ENCODE assay signal across 28 mouse cellular contexts in the genomic region with DNA sequence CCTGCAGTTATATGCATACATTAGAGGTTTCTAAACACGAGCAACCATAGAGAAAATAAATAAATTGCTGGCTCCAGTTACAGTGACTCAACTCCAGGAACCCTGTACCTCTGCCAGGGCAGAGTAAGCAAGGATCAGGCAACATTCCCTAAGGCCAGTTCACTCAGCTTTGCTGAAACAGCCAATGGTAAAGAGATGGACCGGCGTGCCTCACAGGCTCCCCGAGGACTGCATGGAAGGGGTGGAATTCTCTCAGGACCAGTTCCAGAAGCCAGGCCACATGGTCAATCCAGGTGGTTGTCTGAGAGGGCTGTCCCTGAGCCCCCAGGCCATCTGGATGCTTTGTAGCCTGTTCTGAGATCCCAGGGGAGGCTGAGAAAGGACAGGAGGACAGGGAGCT. TPM values are rescaled to one million over a fixed set of nuclear protein-coding genes. Genes with fewer than 3 reads are reported as not detected.
DNase-seq lines count a peak whose midpoint lies in the region; ATAC-seq lines count a peak whose summit lies in the region.
"Had no signal": no experiment of that assay in that cellular context is flagged by ENCODE, and none has a peak within 500 bp of the region (broad histone marks: within the 10 kb centered on the region; RNA-seq: fewer than 3 reads in every experiment).

No protein-coding gene starts in this region.

- H3K36me3 ChIP-seq in embryonic facial prominence, embryonic 15.5 days: no peaks in the 10 kb centered on the region
- H3K36me3 ChIP-seq: G1E; heart, embryonic 10.5 days; hindbrain, embryonic 15.5 days; liver, embryonic 15.5 days; lung, embryonic 15.5 days; neural tube, embryonic 15.5 days; stomach, embryonic 15.5 days had no signal

- no peak overlapping the region for H3K4me2 ChIP-seq in embryonic facial prominence, embryonic 15.5 days (replicated peaks)
- H3K4me2 ChIP-seq: hindbrain, embryonic 15.5 days; liver, embryonic 15.5 days; lung, embryonic 15.5 days; neural tube, embryonic 15.5 days; stomach, embryonic 15.5 days had no signal

- H3K4me1 ChIP-seq in embryonic facial prominence, embryonic 15.5 days: peaks cover 83% of the 10 kb centered on the region

- 0 out of 2 replicates have a peak, but pooled peaks have one; percentile 49 for ATAC-seq in embryonic facial prominence, embryonic 15.5 days (ENCODE audit: insufficient number of reproducible peaks, low FRiP score, low TSS enrichment, low read depth)
- ATAC-seq: activated CD4-positive, CD25-positive, alpha-beta regulatory T cell, adult 4 months; forebrain, embryonic 14.5 days; midbrain, embryonic 16.5 days had no signal

- peak overlapping the region; percentile 23; the same call in 1 of the 2 replicates for H3K27ac ChIP-seq in embryonic facial prominence, embryonic 15.5 days (replicated peaks)
- H3K27ac ChIP-seq: gastrocnemius, adult 2 months; heart, embryonic 10.5 days; hindbrain, embryonic 15.5 days; kidney, postnatal 0 days; liver, embryonic 15.5 days; lung, embryonic 15.5 days; neural tube, embryonic 15.5 days; stomach, embryonic 15.5 days had no signal

- 31% methylated on average over 4 of the region's 4 CpGs for WGBS in embryonic facial prominence, embryonic 15.5 days

- H3K9me3 ChIP-seq in embryonic facial prominence, embryonic 15.5 days (replicated peaks): no peaks in the 10 kb centered on the region
- H3K9me3 ChIP-seq: heart, embryonic 10.5 days; hindbrain, embryonic 15.5 days; liver, embryonic 15.5 days; lung, embryonic 15.5 days; neural tube, embryonic 15.5 days; stomach, embryonic 15.5 days had no signal

- H3K9ac ChIP-seq in embryonic facial prominence, embryonic 15.5 days: no peak overlapping the region
- H3K9ac ChIP-seq: hindbrain, embryonic 15.5 days; liver, embryonic 15.5 days; lung, embryonic 15.5 days; neural tube, embryonic 15.5 days; stomach, embryonic 15.5 days had no signal

- DNase-seq in adrenal gland, postnatal 10 days: peak; percentile 53
- no peak for DNase-seq in adrenal gland, adult 18-20 months (ENCODE audit: low spot score in 2 of 2)
- DNase-seq in 3134 (ENCODE audit: extremely low read depth, insufficient read length, low spot score): peak; percentile 72
- peak; percentile 59 for DNase-seq in adipocyte (ENCODE audit: low spot score)
- no peak for DNase-seq in embryo, embryonic 10 days (ENCODE audit: low spot score)
- no peak for DNase-seq in lung, postnatal 25 days (ENCODE audit: low spot score)
- DNase-seq in kidney, postnatal 25 days: no peak
- DNase-seq: cerebellum, adult 9-10 months; gastrocnemius, adult 2 months; kidney, adult 2 months; liver; lung, postnatal 4 days; thymus, postnatal 25 days had no signal

- no peak overlapping the region for H3K4me3 ChIP-seq in embryonic facial prominence, embryonic 15.5 days (replicated peaks)
- H3K4me3 ChIP-seq: erythroblast, embryonic 14.5 days; gastrocnemius, adult 2 months; heart, embryonic 10.5 days; hindbrain, embryonic 15.5 days; liver, embryonic 15.5 days; lung, embryonic 15.5 days; neural tube, embryonic 15.5 days; stomach, embryonic 15.5 days had no signal

- H3K27me3 ChIP-seq in embryonic facial prominence, embryonic 15.5 days: no peaks in the 10 kb centered on the region
- H3K27me3 ChIP-seq: CH12.LX; hindbrain, embryonic 15.5 days; neural tube, embryonic 15.5 days; stomach, embryonic 15.5 days had no signal

RNA-seq across cellular contexts. Expression of a gene that starts 26.8 kb away (rescaled TPM):
- total RNA-seq in adrenal gland, postnatal 10 days (2021): 10 to 100 TPM; 26.3 to 60.8 TPM
- total RNA-seq in adrenal gland, adult 18-20 months (2021): 100 to 1,000 TPM in 1 of 2 experiments, 10 to 100 TPM in 1; 60.6 to 157 TPM
- polyA plus RNA-seq in embryonic facial prominence, embryonic 15.5 days (2015; fragmentation: Nextera tagmentation; extraction: Ambion mirVana): 29.9 and 31.9 TPM in 2 replicates
- total RNA-seq: megakaryocyte-erythroid progenitor cell, adult 5-6 weeks had no signal
- polyA plus RNA-seq: erythroblast, embryonic 14.5 days; G1E had no signal

Comparison
In these comparisons a context has a peak if more than half of its experiments do, and no peak if none do; other contexts are left out.
1. DNase-seq: peak in adrenal gland, postnatal 10 days (single experiment), 3134 (single experiment) and adipocyte (single experiment); none in adrenal gland, adult 18-20 months (0 of 2), embryo, embryonic 10 days (single experiment), lung, postnatal 25 days (single experiment) and kidney, postnatal 25 days (0 of 2).